Mouse (Mus musculus) testis, postnatal 10 days (tissue): ENCODE measurements around the gene Daam2.

Experiments
- DNase-seq: peaks from one replicate; pipeline ENCODE4 v3.0.0; 2021; ENCODE audit warnings: low spot score

Daam2 gene

GRCm38 (mm10) chr17:49563830-49564470 is at the start of gene Daam2:
TSS of gene Daam2 (minus strand) at chr17:49564343.
- DNase-seq = peak; percentile 85

- DNase-seq = no peak
These were observed 46.2 kb upstream of the Daam2 start for GRCm38 (mm10) chr17:49610296-49610695.

GRCm38 (mm10) chr17:49607351-49608027 is 43.3 kb upstream of the Daam2 start:
- no peak for DNase-seq

GRCm38 (mm10) chr17:49605397-49605796 is 41.3 kb upstream of the Daam2 start:
- no peak for DNase-seq

GRCm38 (mm10) chr17:49590051-49590450 is 25.9 kb upstream of the Daam2 start:
- DNase-seq = no peak

- DNase-seq = no peak
These were observed 18.3 kb upstream of the Daam2 start for GRCm38 (mm10) chr17:49582471-49582870.

- no peak for DNase-seq
These were observed 13.2 kb upstream of the Daam2 start for GRCm38 (mm10) chr17:49577321-49577720.

GRCm38 (mm10) chr17:49568717-49569116 is 4.6 kb upstream of the Daam2 start:
- no peak for DNase-seq

GRCm38 (mm10) chr17:49564489-49564888 is 346 bp upstream of the Daam2 start:
- DNase-seq = no peak

- DNase-seq = peak; percentile 51
These were observed 745 bp downstream of the Daam2 start for GRCm38 (mm10) chr17:49563416-49563780.

- DNase-seq = no peak
These were observed 1.3 kb downstream of the Daam2 start for GRCm38 (mm10) chr17:49562701-49563415.

- DNase-seq = no peak
These were observed 2.2 kb downstream of the Daam2 start for GRCm38 (mm10) chr17:49561985-49562384.

- no peak for DNase-seq
These were observed 4.3 kb downstream of the Daam2 start for GRCm38 (mm10) chr17:49559786-49560289.

GRCm38 (mm10) chr17:49556169-49556568 is 8.0 kb downstream of the Daam2 start:
- no peak for DNase-seq

- peak; percentile 40 for DNase-seq
These were observed 12.2 kb downstream of the Daam2 start for GRCm38 (mm10) chr17:49551991-49552390.

GRCm38 (mm10) chr17:49551465-49551864 is 12.7 kb downstream of the Daam2 start:
- no peak for DNase-seq

GRCm38 (mm10) chr17:49545997-49546396 is 18.1 kb downstream of the Daam2 start:
- peak; percentile 48 for DNase-seq

- peak; percentile 56 for DNase-seq
These were observed 18.7 kb downstream of the Daam2 start for GRCm38 (mm10) chr17:49545424-49545823.

- DNase-seq = no peak
These were observed 19.6 kb downstream of the Daam2 start for GRCm38 (mm10) chr17:49544561-49544960.

GRCm38 (mm10) chr17:49540706-49541105 is 23.4 kb downstream of the Daam2 start:
- no peak for DNase-seq

GRCm38 (mm10) chr17:49539204-49539603 is 24.9 kb downstream of the Daam2 start:
- DNase-seq = peak; percentile 77

- DNase-seq = no peak
These were observed 28.6 kb downstream of the Daam2 start for GRCm38 (mm10) chr17:49535580-49535979.

- no peak for DNase-seq
These were observed 29.9 kb downstream of the Daam2 start for GRCm38 (mm10) chr17:49534267-49534719.
